Mouse (Mus musculus) forebrain, embryonic 16.5 days (tissue): ENCODE results near the gene Zfp362. TPM values are rescaled to one million over a fixed set of nuclear protein-coding genes. Genes with fewer than 3 reads are reported as not detected.

Experiments used
- ATAC-seq: fragments of 200-750 bp; cut with Nextera tagmentation; 2 replicates; pipeline ENCODE4 v1.8.0; 2017; ENCODE audit warnings: mild to moderate bottlenecking, moderate library complexity
- H3K27ac ChIP-seq: fragments of 300-500 bp; sonication (generic); 2 replicates; pipeline ENCODE4 v1.5.1; 2014; ENCODE audit warnings: low read length, control low read depth
- H3K27me3 ChIP-seq: fragments of 300-500 bp; sonication (generic); replicated peaks from 2 replicates; pipeline ENCODE4 v1.6.1; 2014; ENCODE audit warnings: low read length; ENCODE audit not compliant: control insufficient read depth, insufficient read depth
- H3K36me3 ChIP-seq: fragments of 300-500 bp; sonication (generic); 2 replicates; pipeline ENCODE4 v1.6.1; 2014; ENCODE audit not compliant: control insufficient read depth, insufficient read depth
- H3K4me1 ChIP-seq: fragments of 300-500 bp; sonication (generic); replicated peaks from 2 replicates; pipeline ENCODE4 v1.6.1; 2014; ENCODE audit warnings: low read length; ENCODE audit not compliant: control insufficient read depth, insufficient read depth
- H3K4me2 ChIP-seq: fragments of 300-500 bp; sonication (generic); 2 replicates; pipeline ENCODE4 v1.6.1; 2014; ENCODE audit warnings: mild to moderate bottlenecking, low read length, control low read depth
- H3K4me3 ChIP-seq: fragments of 300-500 bp; sonication (generic); replicated peaks from 2 replicates; pipeline ENCODE4 v1.5.1; 2014; ENCODE audit warnings: mild to moderate bottlenecking, low read length, control low read depth
- H3K9ac ChIP-seq: fragments of 300-500 bp; sonication (generic); replicated peaks from 2 replicates; pipeline ENCODE4 v1.6.1; 2014; ENCODE audit warnings: low read depth, low read length, control low read depth
- H3K9me3 ChIP-seq: fragments of 300-500 bp; sonication (generic); 2 replicates; pipeline ENCODE4 v1.6.1; 2016; ENCODE audit warnings: low read length; ENCODE audit not compliant: control insufficient read depth
- WGBS: fragments of 180-500 bp; shearing (Covaris S2); extraction: QIAGEN DNeasy Blood & Tissue Kit; methylation state at CpG from one replicate; pipeline ENCODE4 v1.1.7; 2014; 5-methylcytosine and 5-hydroxymethylcytosine counted together
- polyA plus RNA-seq: library from polyadenylated mRNA; unstranded; fragments of >200 nt; fragmentation: Nextera tagmentation; extraction: Ambion mirVana; gene quantifications from 2 replicates; pipeline ENCODE4 v1.2.1, GENCODE M21; 2015

Zfp362 gene
- polyA plus RNA-seq, 1 experiment from 2014 or later = 45.2 TPM

GRCm38 (mm10) chr4:128729033-128729708 lies 76.7 kb downstream of the Zfp362 start:
- Histone ChIP-seq H3K36me3 (no peaks in the 10 kb centered on the region), H3K4me2 (peak overlapping the region; percentile 78), H3K27ac (peak overlapping the region; percentile 92), H3K4me1 (peaks cover 59% of the 10 kb centered on the region), H3K4me3 (peak overlapping the region; percentile 87), H3K27me3 (no peaks in the 10 kb centered on the region), H3K9me3 (no peaks in the 10 kb centered on the region), H3K9ac (peak overlapping the region; percentile 86)
- WGBS = 2% methylated on average over 15 of the region's 15 CpGs
- peak; percentile 68 for ATAC-seq

DNA sequence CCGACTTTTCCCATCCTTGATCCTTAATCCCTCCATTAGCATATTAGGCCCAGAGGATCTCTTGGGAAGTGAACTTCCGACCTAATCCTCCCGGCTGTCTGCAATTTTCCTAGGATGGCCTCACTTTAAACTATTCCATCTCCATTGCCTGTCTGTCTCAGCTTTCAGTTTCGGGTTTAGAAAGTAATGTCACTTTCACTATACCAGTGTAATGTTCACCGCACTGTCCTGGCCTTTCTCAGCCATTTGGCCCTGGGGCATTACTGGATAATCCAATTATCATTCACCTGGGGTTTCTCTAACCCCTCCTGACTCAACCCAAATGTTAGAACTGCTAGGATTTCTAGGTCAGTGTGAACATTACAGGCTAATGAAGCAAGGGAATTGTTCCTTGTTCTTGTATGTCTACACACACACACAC lies 77.4 kb downstream of the Zfp362 start:
- Histone ChIP-seq H3K4me2 (peak overlapping the region; percentile 78), H3K4me1 (peaks cover 58% of the 10 kb centered on the region), H3K27me3 (no peaks in the 10 kb centered on the region), H3K4me3 (peak overlapping the region; percentile 87), H3K9me3 (no peaks in the 10 kb centered on the region), H3K9ac (peak overlapping the region; percentile 86), H3K27ac (peak overlapping the region; percentile 92), H3K36me3 (no peaks in the 10 kb centered on the region)
- ATAC-seq = no peak
- under 1% methylated on average over 5 of the region's 5 CpGs for WGBS

GRCm38 (mm10) chr4:128727721-128728430 lies 78.0 kb downstream of the Zfp362 start:
- peak overlapping the region; percentile 78 for H3K4me2 ChIP-seq
- peak overlapping the region; percentile 92 for H3K27ac ChIP-seq
- ATAC-seq = peak; percentile 45
- peak overlapping the region; percentile 87 for H3K4me3 ChIP-seq
- WGBS = 0% methylated on average over 65 of the region's 65 CpGs
- H3K4me1 ChIP-seq = peaks cover 52% of the 10 kb centered on the region
- no peaks in the 10 kb centered on the region for H3K36me3 ChIP-seq
- no peaks in the 10 kb centered on the region for H3K27me3 ChIP-seq
- peak overlapping the region; percentile 86 for H3K9ac ChIP-seq
- H3K9me3 ChIP-seq = no peaks in the 10 kb centered on the region

- Histone ChIP-seq H3K27ac (peak overlapping the region; percentile 92), H3K9me3 (no peaks in the 10 kb centered on the region), H3K4me3 (peak overlapping the region; percentile 87), H3K27me3 (no peaks in the 10 kb centered on the region), H3K4me1 (peaks cover 49% of the 10 kb centered on the region), H3K9ac (peak overlapping the region; percentile 86), H3K4me2 (peak overlapping the region; percentile 62), H3K36me3 (no peaks in the 10 kb centered on the region)
- peak; percentile 90 for ATAC-seq
- WGBS = 3% methylated on average over 45 of the region's 68 CpGs
Measured at GRCm38 (mm10) chr4:128727019-128727720, 78.7 kb downstream of the Zfp362 start.

DNA sequence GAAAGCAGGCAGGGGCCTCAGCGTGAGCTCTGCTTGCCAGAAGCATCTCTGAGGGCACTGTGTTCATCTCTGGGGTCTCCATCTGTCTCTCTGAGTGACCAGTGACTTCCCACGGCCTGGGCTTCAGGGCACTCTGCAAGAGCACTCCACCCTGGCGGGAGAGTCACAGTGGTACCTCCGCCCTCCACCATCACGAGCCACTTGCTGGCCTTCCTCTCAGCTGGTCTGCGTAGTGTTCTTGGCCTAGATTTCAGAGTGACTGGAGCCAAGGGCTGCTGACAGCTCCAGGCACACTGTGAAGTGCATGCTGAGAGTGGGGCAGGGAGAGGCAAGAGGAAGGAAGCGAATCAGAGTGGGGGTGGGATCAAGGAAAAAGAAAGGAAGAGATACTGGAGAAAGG lies 81.8 kb downstream of the Zfp362 start:
- H3K9me3 ChIP-seq = no peaks in the 10 kb centered on the region
- no peak for ATAC-seq
- no peak overlapping the region for H3K9ac ChIP-seq
- H3K27ac ChIP-seq = no peak overlapping the region
- no peak overlapping the region for H3K4me2 ChIP-seq
- H3K27me3 ChIP-seq = no peaks in the 10 kb centered on the region
- no peaks in the 10 kb centered on the region for H3K36me3 ChIP-seq
- no peak overlapping the region for H3K4me3 ChIP-seq
- H3K4me1 ChIP-seq = peaks cover 48% of the 10 kb centered on the region
- 66% methylated on average over 7 of the region's 7 CpGs for WGBS

DNA sequence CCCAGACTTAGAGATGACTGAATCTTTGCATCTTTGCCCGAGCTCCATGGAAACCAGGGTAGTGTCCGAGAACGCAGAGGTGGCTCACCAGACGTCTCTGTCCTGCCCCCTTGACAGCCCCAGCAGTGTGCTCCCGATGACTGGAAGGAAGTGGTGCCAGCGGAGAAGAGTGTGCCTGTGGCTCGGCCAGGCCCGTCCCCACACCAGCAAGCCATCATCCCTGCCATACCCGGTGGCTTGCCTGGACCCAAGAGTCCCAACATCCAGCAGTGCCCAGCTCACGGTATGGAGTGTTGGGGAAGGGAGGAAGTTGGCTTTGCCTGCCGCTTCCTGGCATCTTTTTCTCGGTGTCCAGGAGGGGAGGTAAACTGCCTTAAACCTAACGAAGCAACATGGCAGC lies 82.4 kb downstream of the Zfp362 start:
- Histone ChIP-seq H3K9me3 (no peaks in the 10 kb centered on the region), H3K36me3 (no peaks in the 10 kb centered on the region), H3K4me1 (peaks cover 43% of the 10 kb centered on the region), H3K9ac (no peak overlapping the region), H3K27me3 (no peaks in the 10 kb centered on the region), H3K27ac (no peak overlapping the region), H3K4me2 (no peak overlapping the region), H3K4me3 (no peak overlapping the region)
- WGBS = 76% methylated on average over 13 of the region's 13 CpGs
- ATAC-seq = no peak

Other genes with a start within 250 kb of the Zfp362 start
- gene Zscan20, start 195.9 kb downstream of the Zfp362 start, polyA plus RNA-seq = 5.8 and 7.6 TPM in 2 replicates
- gene Tlr12, start 187.4 kb downstream of the Zfp362 start, polyA plus RNA-seq = 1.6 and 3.0 TPM in 2 replicates
- 33.2 and 34.9 TPM in 2 replicates for gene Phc2, start 151.3 kb downstream of the Zfp362 start, polyA plus RNA-seq
- 0.43 and 0.63 TPM in 2 replicates for gene A3galt2, start 50.7 kb downstream of the Zfp362 start, polyA plus RNA-seq
- gene Trim62, start 77.5 kb upstream of the Zfp362 start, polyA plus RNA-seq = 9.3 and 10.9 TPM in 2 replicates
- 9.8 and 10.3 TPM in 2 replicates for gene Azin2, start 156.4 kb upstream of the Zfp362 start, polyA plus RNA-seq
- gene Ak2, start 185.9 kb upstream of the Zfp362 start, polyA plus RNA-seq = 96.9 and 103 TPM in 2 replicates